Mouse (Mus musculus): Measurements from ENCODE around the gene Mtap. TPM values are rescaled to one million over a fixed set of nuclear protein-coding genes. Genes with fewer than 3 reads are reported as not detected.

Mtap gene
- polyA plus RNA-seq, 1 experiment = 7.2 TPM

- TF ChIP-seq CTCF (IDR thresholded peaks at IDR 0.05; ENCODE audit: control insufficient read depth, insufficient read depth, low read length) (no peak), POLR2A (IDR thresholded peaks at IDR 0.05; ENCODE audit: borderline replicate concordance, control insufficient read depth, low read depth, low read length) (no peak)
- H3K4me1 ChIP-seq (ENCODE audit: control insufficient read depth, insufficient read depth, low read length) = no peaks in the 10 kb centered on the region
Observed at GRCm38 (mm10) chr4:89200806-89201205, 63.9 kb downstream of the Mtap start.

GRCm38 (mm10) chr4:89209310-89209709 lies 72.4 kb downstream of the Mtap start:
- Histone ChIP-seq H3K4me1 (ENCODE audit: control insufficient read depth, insufficient read depth, low read length) (no peaks in the 10 kb centered on the region), H3K4me3 (replicated peaks; ENCODE audit: control insufficient read depth, low read depth, low read length) (no peak overlapping the region), H3K27ac (ENCODE audit: control insufficient read depth, insufficient read depth, low read depth, low read length, poor library complexity) (no peak overlapping the region)
- TF ChIP-seq POLR2A (IDR thresholded peaks at IDR 0.05; ENCODE audit: borderline replicate concordance, control insufficient read depth, low read depth, low read length) (no peak), CTCF (IDR thresholded peaks at IDR 0.05; ENCODE audit: control insufficient read depth, insufficient read depth, low read length) (no peak)

More at GRCm38 (mm10) chr4:89200806-89201205, 63.9 kb downstream of the Mtap start:
- Histone ChIP-seq H3K27ac (ENCODE audit: control insufficient read depth, insufficient read depth, low read depth, low read length, poor library complexity) (no peak overlapping the region), H3K4me3 (replicated peaks; ENCODE audit: control insufficient read depth, low read depth, low read length) (no peak overlapping the region)
- WGBS = 81% methylated on average over 1 of the region's 1 CpGs

- WGBS = 71% methylated on average over 7 of the region's 7 CpGs
- H3K4me1 ChIP-seq (ENCODE audit: control insufficient read depth, insufficient read depth, low read length) = no peaks in the 10 kb centered on the region
- TF ChIP-seq POLR2A (IDR thresholded peaks at IDR 0.05; ENCODE audit: borderline replicate concordance, control insufficient read depth, low read depth, low read length) (no peak), CTCF (IDR thresholded peaks at IDR 0.05; ENCODE audit: control insufficient read depth, insufficient read depth, low read length) (no peak)
- H3K27ac ChIP-seq (ENCODE audit: control insufficient read depth, insufficient read depth, low read depth, low read length, poor library complexity) = no peak overlapping the region
- no peak overlapping the region for H3K4me3 ChIP-seq (replicated peaks; ENCODE audit: control insufficient read depth, low read depth, low read length)
Observed at GRCm38 (mm10) chr4:89210314-89210713, 73.4 kb downstream of the Mtap start.

- no peak for TF ChIP-seq POLR2A (IDR thresholded peaks at IDR 0.05; ENCODE audit: borderline replicate concordance, control insufficient read depth, low read depth, low read length)
- no peak for TF ChIP-seq CTCF (IDR thresholded peaks at IDR 0.05; ENCODE audit: control insufficient read depth, insufficient read depth, low read length)
- no peak overlapping the region for H3K4me3 ChIP-seq (replicated peaks; ENCODE audit: control insufficient read depth, low read depth, low read length)
- 1% methylated on average over 3 of the region's 3 CpGs for WGBS
- no peak overlapping the region for H3K27ac ChIP-seq (ENCODE audit: control insufficient read depth, insufficient read depth, low read depth, low read length, poor library complexity)
- no peaks in the 10 kb centered on the region for H3K4me1 ChIP-seq (ENCODE audit: control insufficient read depth, insufficient read depth, low read length)
Observed at GRCm38 (mm10) chr4:89212178-89212577, 75.3 kb downstream of the Mtap start.

Other genes starting within 250 kb of the Mtap start
- gene Cdkn2a, start 157.5 kb downstream of the Mtap start, polyA plus RNA-seq (2011; ENCODE audit: insufficient read depth, insufficient read length, low replicate concordance, missing spikeins) = 3.0 TPM in 1 of 2 replicates, not detected in the other
- 2.5 TPM in 1 of 2 replicates, not detected in the other for gene Cdkn2b, start 173.9 kb downstream of the Mtap start, polyA plus RNA-seq (2011; ENCODE audit: insufficient read depth, insufficient read length, low replicate concordance, missing spikeins)